Mouse (Mus musculus) liver, embryonic 14.5 days (tissue): ENCODE measurements at regions not wholly inside any gene's neighbourhood (a gene's known extent, or its start where the extent isn't known, plus 50 kb on each side); places are given as distances from the start of the nearest gene placed in this dataset.

Experiments used
- CTCF ChIP-seq: IDR thresholded peaks from 2 replicates; pipeline ENCODE4 v1.5.1; 2016; ENCODE audit warnings: antibody characterized with exemption, low read depth, control low read depth
- EP300 ChIP-seq: IDR thresholded peaks from 2 replicates; pipeline ENCODE4 v1.6.1; 2016; ENCODE audit warnings: antibody characterized with exemption, low read depth

DNA sequence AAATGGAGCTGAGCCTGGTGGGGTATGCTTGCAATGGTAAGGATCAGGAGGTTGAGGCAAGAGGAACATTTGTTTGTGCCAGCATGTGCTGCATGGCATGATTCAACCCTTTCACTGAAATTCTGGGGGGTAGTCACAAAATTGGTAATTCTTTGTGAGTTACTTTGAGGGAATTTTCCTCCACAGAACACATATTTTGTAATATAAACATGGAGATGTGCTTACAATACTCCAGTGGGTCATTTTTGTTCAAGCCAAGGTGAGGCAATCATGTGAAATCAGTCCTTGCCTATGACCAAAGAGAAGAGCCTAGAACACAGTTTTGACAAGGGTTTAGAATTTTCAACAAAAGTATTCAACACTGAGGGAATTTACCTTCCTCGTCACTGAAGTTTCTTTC, 635.1 kb upstream of the Adgrl2 start:
- no peak for TF ChIP-seq CTCF
- TF ChIP-seq EP300, result no peak
